Mouse (Mus musculus): ENCODE results near the gene Gtf3c4. TPM values are rescaled to one million over a fixed set of nuclear protein-coding genes. Genes with fewer than 3 reads are reported as not detected.

Gene Gtf3c4
- total RNA-seq (2021): 10 to 100 TPM; 13.7 to 14.1 TPM
- long read RNA-seq, experiment 1, partial matches to known transcripts: 0 of 5 reads
- long read RNA-seq, experiment 1, other reads (novel, unspliced or antisense): 5 of 5 reads
- long read RNA-seq, experiment 2, full-length matches to known transcripts: 5 of 11 reads
- long read RNA-seq, experiment 2, partial matches to known transcripts: 3 of 11 reads
- long read RNA-seq, experiment 2, other reads (novel, unspliced or antisense): 3 of 11 reads

DNA sequence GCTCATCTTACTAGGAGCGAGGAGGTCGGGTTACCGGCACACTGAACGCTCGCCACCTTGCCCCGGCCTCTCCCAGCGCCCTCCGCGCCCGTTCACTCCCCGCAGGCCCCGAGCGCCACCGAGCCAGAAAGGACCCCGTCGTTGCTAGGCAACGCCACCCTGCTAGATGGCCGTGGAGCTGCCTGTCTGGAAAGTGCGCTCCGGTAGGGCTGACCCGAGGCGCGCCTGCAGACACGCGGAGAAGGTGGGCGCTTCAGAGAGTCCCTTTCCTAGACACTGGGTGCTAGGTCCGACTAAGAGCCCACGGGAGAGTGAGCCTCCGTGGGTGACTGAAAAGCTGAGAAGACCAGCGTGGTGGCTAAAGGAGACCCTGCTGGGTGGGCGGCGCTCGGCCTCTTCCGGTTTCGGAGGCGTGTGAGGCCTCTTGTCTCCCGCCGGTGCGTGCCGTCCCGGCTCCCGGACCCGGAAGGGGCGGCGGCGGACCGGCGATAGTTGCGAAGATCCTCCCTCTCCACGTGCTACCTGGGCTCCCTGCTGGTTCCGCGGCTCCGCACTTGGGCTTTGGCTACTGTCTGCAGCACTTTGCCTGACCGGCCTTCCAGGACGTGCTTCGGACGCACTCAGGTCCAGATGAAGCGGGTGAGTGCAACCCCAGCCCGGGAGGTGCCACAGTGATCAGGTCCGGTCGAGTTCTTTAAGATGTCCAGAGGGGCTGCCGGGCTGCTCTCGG lies at the start of gene Gtf3c4, which contains the start of gene Ddx31:
Gtf3c4 (minus strand) TSS at position 139 of the 730 bp plus-strand sequence.
Ddx31 (plus strand) TSS at position 185 of the 730 bp plus-strand sequence.
- DNase-seq: peak; percentile 91

- DNase-seq: no peak
Observed at GRCm38 (mm10) chr2:28884914-28885313, 44.8 kb upstream of the Gtf3c4 start.

- peak; percentile 32 for DNase-seq
Observed at GRCm38 (mm10) chr2:28882826-28883485, 42.8 kb upstream of the Gtf3c4 start.

- no peak for DNase-seq
Observed at GRCm38 (mm10) chr2:28882047-28882446, 41.9 kb upstream of the Gtf3c4 start.

DNA sequence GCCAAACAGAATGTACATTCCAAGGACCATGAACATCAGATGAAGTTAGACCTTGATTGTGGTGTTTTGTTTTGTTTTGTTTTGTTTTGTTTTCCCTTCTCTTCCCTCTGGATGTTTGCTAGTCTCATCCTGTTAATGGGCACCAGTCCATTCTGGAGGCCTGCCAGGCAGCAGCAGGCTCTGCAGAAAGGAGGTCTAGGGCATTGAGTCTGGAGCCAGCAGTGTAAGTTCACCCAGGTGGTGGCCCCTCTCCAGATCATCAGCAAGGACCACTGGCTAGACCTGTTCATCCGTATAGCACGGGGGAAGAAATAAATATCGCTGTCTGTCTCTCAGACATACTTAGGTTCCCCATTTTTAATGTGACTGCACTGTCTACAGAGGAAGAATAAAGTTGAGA lies 41.1 kb upstream of the Gtf3c4 start:
- no peak for DNase-seq

GRCm38 (mm10) chr2:28875554-28875953 lies 35.4 kb upstream of the Gtf3c4 start:
- no peak for DNase-seq

- no peak for DNase-seq
Observed at GRCm38 (mm10) chr2:28867495-28867894, 27.3 kb upstream of the Gtf3c4 start.

DNA sequence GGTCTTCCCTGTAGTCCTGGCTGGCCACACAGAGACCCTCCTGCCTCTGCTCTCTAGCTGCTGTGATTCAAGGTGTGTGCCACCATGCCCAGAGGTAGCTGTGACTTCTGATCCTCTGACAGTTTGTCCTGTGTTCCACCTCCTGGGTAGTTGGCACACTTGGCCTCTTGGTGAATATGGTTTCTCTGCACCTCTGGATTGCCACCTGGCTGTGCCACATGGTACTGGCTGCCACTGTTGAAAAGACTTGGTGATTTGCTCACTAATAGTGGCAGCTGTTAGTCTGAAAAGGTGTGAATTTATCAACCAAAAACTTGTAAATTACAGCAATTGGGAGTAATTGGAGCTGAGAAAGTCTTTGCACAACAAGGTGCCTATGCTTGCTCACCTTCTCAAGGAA lies 23.7 kb upstream of the Gtf3c4 start:
- no peak for DNase-seq

DNA sequence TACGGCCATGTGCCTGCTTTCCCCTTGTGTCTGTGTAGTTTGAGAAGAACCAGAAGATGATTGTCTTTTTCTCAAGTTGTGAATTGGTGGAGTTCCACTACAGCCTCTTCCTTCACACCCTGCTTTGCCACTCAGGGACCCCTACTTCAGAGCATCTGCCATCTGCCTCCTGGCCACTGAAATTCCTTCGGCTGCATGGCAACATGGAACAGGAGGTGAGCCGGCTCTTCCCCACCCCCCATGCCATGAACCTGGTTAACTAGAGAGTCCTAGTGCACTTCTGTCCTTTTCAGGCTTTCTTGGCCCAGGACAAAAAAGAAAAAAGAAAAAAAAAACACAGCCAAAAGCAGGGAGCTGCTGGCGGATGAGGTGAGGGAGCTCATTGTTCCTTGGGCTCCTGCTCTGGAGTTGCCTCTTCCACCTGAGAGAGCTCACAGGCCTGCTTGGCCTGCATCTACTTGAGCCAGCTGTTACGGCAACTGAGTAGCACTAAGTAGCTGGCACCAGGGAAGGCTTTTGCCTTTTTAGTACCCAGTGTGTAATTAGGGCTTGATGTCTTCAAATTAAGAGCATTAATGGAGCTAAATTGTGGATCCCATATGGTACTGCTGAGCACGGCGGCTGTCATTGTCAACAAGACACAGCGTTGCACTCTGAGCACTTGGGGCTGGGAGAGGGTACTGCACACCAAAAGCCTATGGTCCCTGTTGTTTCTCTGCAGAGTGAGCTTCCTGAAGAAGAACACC lies 20.7 kb upstream of the Gtf3c4 start:
- DNase-seq: no peak

DNA sequence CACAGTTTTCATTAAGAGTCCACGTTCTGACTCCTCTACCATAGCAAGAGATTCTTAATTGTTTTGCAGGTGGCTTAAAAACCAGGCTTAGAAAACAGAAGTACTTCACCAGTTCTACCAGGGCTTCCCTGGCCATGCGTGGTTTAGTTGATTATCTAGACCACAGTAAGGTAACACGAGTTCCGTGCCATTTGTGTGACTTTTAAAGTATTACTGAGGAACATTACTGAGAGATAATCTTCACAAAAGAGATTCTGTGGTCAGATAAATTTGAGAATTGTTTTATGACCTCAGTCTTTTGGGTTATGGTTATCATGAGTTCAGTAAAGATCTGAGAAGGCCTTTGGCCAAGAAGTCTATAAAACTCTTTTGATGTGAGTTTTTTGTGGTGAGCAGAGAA lies 19.1 kb upstream of the Gtf3c4 start:
- DNase-seq: no peak

DNA sequence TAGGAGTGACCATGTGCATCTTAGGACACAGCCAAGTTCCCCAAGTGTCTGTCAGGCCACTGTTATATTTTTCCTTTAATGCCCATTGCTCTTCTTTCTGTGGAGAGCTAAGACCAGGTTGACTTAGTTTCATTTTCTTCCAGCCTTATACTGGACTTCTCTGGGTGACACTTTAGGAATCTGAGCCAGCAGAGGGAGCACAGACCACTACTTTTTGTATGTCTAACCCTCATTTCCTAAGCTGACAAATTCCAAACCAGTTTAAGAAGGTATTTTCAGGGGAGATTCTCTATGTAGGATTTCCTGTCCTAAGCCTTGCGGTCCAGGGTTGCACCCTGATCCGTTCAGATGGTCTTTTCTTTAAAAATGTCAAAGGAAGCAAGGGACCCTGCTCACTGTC lies 15.6 kb upstream of the Gtf3c4 start:
- no peak for DNase-seq

- DNase-seq: no peak
Observed at GRCm38 (mm10) chr2:28852594-28852993, 12.4 kb upstream of the Gtf3c4 start.

GRCm38 (mm10) chr2:28848879-28849278 lies 8.7 kb upstream of the Gtf3c4 start:
- DNase-seq: no peak

DNA sequence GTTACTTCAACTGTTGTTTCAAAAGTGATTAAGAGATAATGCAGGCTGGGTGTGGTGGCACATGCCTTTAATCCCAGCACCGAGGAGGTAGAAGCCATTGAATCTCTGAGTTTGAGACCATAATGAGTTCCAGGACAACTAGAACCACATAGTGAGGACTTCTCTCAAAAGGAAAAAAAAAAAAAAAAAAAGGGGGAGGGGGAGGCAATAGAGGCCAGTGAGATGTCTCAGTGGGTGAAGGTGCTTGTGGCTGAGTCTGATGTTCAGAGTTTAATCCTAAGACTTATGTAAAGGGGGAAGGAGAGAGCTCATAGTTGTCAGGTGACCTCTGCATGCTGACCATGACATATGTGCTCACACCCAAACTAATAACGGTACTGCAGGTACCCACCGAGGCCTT lies 1.9 kb upstream of the Gtf3c4 start:
- DNase-seq: no peak

DNA sequence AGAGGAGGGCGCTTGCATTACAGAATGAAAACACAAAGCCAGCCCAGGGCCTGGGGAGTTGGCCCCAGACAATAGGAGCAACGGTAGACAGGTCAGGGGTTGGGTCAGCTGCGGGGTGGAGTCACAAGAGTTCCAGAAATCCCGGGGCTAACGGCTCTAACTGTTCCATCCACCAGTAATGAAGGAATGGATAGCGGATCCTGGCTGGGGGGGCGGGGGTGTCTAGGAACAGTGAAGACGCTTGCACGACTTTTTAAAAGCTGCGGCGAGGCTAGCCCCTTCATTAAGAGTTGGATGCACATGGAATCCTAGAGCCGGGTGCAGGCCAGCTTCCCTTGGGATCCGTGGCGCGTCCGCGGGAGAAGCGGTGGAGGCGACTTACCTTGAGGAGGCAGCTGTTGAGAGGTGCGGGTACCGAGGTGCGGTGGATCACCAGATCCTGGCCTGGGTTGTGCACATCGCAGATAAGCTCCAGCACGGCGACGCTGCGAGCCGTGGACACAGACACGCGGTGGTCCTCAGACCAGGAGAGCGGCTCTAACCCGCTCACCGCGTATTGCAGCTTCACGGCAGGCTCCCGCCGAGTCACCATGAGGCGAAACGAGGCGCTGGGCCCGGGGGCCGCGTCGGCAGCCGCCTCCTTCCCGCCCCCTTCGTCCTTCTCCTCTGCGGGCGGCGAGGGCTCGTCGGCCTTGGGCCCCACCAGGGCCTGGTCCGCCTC lies 499 bp downstream of the Gtf3c4 start:
- peak; percentile 8 for DNase-seq

DNA sequence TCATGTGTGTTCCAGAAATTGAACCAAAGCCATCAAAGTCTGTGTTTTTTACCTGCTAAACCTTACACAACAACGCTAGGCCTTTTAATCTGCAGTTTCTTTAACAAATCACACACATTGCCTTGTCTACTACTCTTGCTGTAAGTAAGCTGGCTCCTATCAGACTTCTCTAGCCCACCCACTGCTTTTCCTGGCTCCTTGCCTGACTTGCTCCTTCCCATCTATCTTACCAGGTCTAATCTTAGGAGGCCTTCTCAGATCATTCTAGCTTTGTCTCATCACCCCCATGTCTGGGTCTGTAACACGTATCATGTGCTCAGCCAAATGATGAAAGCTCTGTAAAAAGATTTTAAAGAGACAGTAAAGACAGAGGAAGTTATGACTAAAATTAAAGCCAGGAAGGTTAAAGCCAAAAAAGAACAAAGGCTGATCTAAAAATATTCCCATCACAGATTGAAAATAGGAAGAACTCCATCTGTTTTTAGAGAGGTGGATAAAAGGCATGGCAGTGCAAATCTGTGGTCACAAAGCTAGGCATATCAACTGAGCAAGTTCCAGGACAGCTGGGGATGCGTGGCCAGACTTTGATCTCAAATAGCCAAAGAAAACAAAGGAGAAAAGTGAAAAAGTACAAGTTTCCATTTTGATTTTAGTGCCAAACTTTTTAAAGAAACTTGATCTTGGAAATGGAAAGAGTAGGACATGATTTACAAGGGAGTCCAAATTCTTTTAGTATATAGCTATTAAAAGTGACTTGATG lies 3.8 kb downstream of the Gtf3c4 start:
- DNase-seq: no peak

DNA sequence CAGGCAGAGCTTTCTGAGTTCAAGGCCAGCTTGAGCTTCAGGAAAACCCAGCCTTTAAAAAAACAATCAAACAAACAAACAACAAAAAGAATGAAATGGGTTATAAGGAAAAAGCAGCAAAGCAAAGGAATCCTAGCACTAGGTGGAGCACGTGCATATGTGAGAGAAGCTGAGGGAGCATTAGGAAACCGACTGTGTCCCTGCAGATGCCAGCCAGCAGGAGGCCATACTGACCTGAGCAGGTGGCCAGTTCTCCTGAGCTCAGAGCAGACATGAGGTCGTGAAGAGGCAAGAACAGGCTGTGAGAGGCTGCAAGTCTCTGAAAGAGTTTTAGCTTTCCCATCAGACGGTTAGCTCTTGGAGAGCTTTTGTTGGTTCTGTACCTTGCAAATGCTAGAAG lies 10.9 kb downstream of the Gtf3c4 start:
- no peak for DNase-seq

DNA sequence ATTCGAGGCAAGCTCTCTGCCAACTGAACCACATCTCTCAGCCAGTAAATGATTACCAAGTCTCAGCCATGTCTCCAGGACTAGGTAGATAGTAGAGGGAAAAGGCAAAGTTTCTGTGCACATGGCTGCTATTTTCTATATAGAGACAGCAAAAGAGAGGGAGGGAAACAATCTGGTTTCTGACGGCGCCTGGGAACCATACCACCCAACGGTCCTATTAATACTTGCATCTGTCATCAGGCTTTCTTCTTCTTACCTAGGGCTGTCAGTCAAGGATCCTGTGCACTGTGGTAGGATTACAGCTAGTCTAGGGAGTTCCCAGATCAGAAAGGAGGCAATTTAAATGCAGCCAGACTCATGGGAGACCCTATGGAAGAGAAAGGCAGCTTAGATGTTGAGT lies 21.3 kb downstream of the Gtf3c4 start:
- DNase-seq: no peak

DNA sequence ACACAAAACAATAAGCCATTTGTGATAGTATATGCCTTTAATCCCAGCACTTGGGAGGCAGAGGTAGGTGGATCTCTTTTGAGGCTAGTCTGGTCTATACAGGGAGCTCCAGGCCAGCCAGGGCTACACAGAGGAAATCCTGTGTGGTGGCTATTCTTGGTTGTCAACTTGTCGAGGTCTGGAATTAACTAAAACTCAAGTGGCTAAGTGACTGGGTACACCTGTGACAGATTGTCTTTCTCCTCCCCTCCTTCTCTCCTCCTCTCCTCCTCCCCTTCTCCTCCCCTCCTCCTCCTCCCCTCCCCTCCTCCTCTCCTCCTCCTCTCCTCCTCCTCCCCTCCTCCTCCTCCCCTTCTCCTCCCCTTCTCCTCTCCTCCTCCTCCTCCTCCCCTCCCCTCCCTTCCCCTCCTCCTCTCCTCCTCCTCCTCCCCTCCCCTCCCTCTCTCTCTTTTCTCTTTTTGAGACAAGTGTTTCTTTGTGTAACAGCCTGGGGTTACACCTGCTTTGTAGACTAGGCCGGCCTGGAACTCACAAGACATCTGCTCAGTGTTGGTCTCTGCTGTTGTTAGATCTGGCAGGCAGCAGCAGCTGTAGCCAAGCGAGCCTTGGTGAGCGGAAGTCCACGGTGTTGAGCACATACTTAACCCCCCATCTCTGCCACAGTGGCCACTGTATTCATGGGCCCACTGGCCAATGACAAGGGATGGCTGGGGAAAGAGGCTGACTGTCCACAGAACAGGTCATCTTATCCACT lies 29.7 kb downstream of the Gtf3c4 start:
- no peak for DNase-seq

DNA sequence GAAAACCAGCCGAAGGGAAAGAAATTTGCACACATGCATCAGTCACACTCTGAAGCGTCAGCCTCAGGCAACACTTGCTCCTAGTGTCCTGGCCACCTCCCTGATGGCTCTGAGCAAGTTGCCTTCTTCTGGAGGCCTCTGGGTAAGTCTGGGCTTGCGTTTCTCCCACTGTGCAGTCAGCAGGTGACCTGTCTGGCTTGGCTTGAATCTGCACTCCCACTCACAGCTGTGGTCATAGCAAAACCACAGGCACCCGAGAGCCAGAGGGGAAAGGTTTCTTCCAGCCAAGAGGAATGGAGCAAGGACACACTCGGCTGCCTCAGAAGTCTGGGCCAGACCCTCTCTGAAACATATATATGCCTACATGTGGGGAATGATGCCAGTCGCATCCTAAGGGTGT lies 31.3 kb downstream of the Gtf3c4 start:
- no peak for DNase-seq
